Mouse (Mus musculus) kidney, embryonic 15.5 days (tissue): ENCODE results near the gene Soga1. TPM values are rescaled to one million over a fixed set of nuclear protein-coding genes. Genes with fewer than 3 reads are reported as not detected.

Source experiments
- ATAC-seq: fragments of 200-750 bp; cut with Nextera tagmentation; replicated peaks from 2 replicates; pipeline ENCODE4 v1.8.0; 2017; ENCODE audit warnings: moderate TSS enrichment; ENCODE audit not compliant: low FRiP score
- H3K27ac ChIP-seq: fragments of 300-500 bp; sonication (generic); 2 replicates; pipeline ENCODE4 v1.5.1; 2015; ENCODE audit warnings: mild to moderate bottlenecking, inconsistent platforms
- H3K27me3 ChIP-seq: fragments of 300-500 bp; sonication (generic); 2 replicates; pipeline ENCODE4 v1.6.1; 2015; ENCODE audit warnings: inconsistent platforms
- H3K36me3 ChIP-seq: fragments of 300-500 bp; sonication (generic); 2 replicates; pipeline ENCODE4 v1.6.1; 2015; ENCODE audit warnings: inconsistent platforms
- H3K4me1 ChIP-seq: fragments of 300-500 bp; sonication (generic); 2 replicates; pipeline ENCODE4 v1.6.1; 2015; ENCODE audit warnings: inconsistent platforms
- H3K4me2 ChIP-seq: fragments of 300-500 bp; sonication (generic); 2 replicates; pipeline ENCODE4 v1.6.1; 2015; ENCODE audit warnings: moderate library complexity, mild to moderate bottlenecking, inconsistent platforms
- H3K4me3 ChIP-seq: fragments of 300-500 bp; sonication (generic); replicated peaks from 2 replicates; pipeline ENCODE4 v1.5.1; 2015; ENCODE audit warnings: mild to moderate bottlenecking, inconsistent platforms
- H3K9ac ChIP-seq: fragments of 300-500 bp; sonication (generic); 2 replicates; pipeline ENCODE4 v1.6.1; 2015; ENCODE audit warnings: mild to moderate bottlenecking, inconsistent platforms
- H3K9me3 ChIP-seq: fragments of 300-500 bp; sonication (generic); replicated peaks from 2 replicates; pipeline ENCODE4 v1.6.1; 2016; ENCODE audit warnings: inconsistent platforms
- WGBS: fragments of 180-500 bp; shearing (Covaris S2); methylation state at CpG from one replicate; pipeline ENCODE4 v1.1.7; 2015; ENCODE audit warnings: mixed read lengths; 5-methylcytosine and 5-hydroxymethylcytosine counted together
- polyA plus RNA-seq: library from polyadenylated mRNA; unstranded; fragments of >200 nt; fragmentation: Nextera tagmentation; extraction: Ambion mirVana; gene quantifications from 2 replicates; pipeline ENCODE4 v1.2.1, GENCODE M21; 2015

The Soga1 gene
- polyA plus RNA-seq, 1 experiment from 2014 or later: 4.2 TPM

GRCm38 (mm10) chr2:157046956-157047355 lies 32.1 kb downstream of the Soga1 start:
- 85% methylated on average over 5 of the region's 5 CpGs for WGBS
- Histone ChIP-seq H3K27ac (no peak overlapping the region), H3K36me3 (peaks cover 93% of the 10 kb centered on the region), H3K4me1 (peaks cover 1% of the 10 kb centered on the region; the same call in 1 of the 2 replicates), H3K9me3 (no peaks in the 10 kb centered on the region), H3K4me2 (no peak overlapping the region), H3K4me3 (no peak overlapping the region), H3K27me3 (no peaks in the 10 kb centered on the region), H3K9ac (no peak overlapping the region)
- no peak for ATAC-seq

DNA sequence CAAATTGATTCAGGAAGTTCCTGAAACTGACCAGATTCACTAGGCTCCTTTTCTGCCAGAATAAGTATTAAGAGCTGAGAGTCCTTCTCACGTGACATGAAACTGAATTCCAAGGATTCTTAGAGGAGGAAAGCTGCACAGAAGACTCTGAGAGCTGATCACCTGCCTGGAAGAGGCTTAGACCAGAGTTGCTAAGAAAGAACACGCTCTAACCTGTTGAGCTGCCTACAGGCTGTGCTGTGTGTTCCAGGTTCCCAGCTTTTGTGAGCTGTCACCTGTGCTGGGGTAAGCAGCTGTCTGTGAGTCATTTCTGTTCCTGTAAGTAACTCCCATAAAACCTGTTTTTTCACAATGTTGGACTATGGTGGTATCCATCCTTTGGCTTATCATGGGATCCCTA lies 33.1 kb downstream of the Soga1 start:
- ATAC-seq: no peak
- Histone ChIP-seq H3K36me3 (peaks cover 95% of the 10 kb centered on the region), H3K4me2 (no peak overlapping the region), H3K4me1 (no peaks in the 10 kb centered on the region), H3K27me3 (no peaks in the 10 kb centered on the region), H3K9me3 (no peaks in the 10 kb centered on the region), H3K27ac (no peak overlapping the region), H3K9ac (no peak overlapping the region), H3K4me3 (no peak overlapping the region)
- 95% methylated on average over 2 of the region's 2 CpGs for WGBS

DNA sequence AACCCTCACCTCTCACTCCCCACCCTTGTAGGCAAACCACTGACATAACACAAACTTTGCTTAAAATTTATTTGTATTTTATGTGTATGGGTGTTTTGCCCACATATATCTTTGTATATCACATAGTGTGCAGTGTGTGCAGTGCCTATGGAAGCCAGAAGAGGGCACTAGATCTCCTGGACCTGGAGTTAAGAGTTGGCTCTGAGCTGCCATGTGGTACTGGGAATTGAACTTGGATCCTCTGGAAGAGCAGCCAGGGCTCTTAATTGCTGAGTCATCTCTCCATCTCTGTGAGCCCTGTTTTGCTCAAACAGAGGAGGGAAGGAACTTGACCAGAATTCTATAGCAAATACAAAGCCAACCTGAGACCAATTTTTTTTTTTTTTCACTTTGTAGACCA lies 35.1 kb downstream of the Soga1 start:
- no peak overlapping the region for H3K27ac ChIP-seq
- H3K9me3 ChIP-seq: no peaks in the 10 kb centered on the region
- H3K9ac ChIP-seq: no peak overlapping the region
- no peak overlapping the region for H3K4me2 ChIP-seq
- no peaks in the 10 kb centered on the region for H3K4me1 ChIP-seq
- H3K36me3 ChIP-seq: peaks cover 95% of the 10 kb centered on the region
- no peaks in the 10 kb centered on the region for H3K27me3 ChIP-seq
- no peak for ATAC-seq
- no peak overlapping the region for H3K4me3 ChIP-seq

GRCm38 (mm10) chr2:157043556-157043955 lies 35.5 kb downstream of the Soga1 start:
- ATAC-seq: no peak
- Histone ChIP-seq H3K9me3 (no peaks in the 10 kb centered on the region), H3K9ac (no peak overlapping the region), H3K27ac (no peak overlapping the region), H3K4me3 (no peak overlapping the region), H3K4me2 (no peak overlapping the region), H3K36me3 (peaks cover 96% of the 10 kb centered on the region), H3K4me1 (no peaks in the 10 kb centered on the region), H3K27me3 (no peaks in the 10 kb centered on the region)
- 95% methylated on average over 8 of the region's 8 CpGs for WGBS

GRCm38 (mm10) chr2:157041421-157041820 lies 37.6 kb downstream of the Soga1 start:
- H3K9ac ChIP-seq: no peak overlapping the region
- ATAC-seq: no peak
- no peak overlapping the region for H3K4me2 ChIP-seq
- H3K4me1 ChIP-seq: no peaks in the 10 kb centered on the region
- WGBS: 91% methylated on average over 7 of the region's 7 CpGs
- H3K27me3 ChIP-seq: no peaks in the 10 kb centered on the region
- peaks cover 95% of the 10 kb centered on the region for H3K36me3 ChIP-seq
- no peak overlapping the region for H3K4me3 ChIP-seq
- no peak overlapping the region for H3K27ac ChIP-seq
- H3K9me3 ChIP-seq: no peaks in the 10 kb centered on the region

GRCm38 (mm10) chr2:157040649-157041046 lies 38.4 kb downstream of the Soga1 start:
- Histone ChIP-seq H3K9me3 (no peaks in the 10 kb centered on the region), H3K9ac (no peak overlapping the region), H3K27ac (no peak overlapping the region), H3K4me2 (no peak overlapping the region), H3K36me3 (peaks cover 92% of the 10 kb centered on the region), H3K27me3 (no peaks in the 10 kb centered on the region), H3K4me3 (no peak overlapping the region), H3K4me1 (no peaks in the 10 kb centered on the region)
- 82% methylated on average over 17 of the region's 17 CpGs for WGBS
- no peak for ATAC-seq

DNA sequence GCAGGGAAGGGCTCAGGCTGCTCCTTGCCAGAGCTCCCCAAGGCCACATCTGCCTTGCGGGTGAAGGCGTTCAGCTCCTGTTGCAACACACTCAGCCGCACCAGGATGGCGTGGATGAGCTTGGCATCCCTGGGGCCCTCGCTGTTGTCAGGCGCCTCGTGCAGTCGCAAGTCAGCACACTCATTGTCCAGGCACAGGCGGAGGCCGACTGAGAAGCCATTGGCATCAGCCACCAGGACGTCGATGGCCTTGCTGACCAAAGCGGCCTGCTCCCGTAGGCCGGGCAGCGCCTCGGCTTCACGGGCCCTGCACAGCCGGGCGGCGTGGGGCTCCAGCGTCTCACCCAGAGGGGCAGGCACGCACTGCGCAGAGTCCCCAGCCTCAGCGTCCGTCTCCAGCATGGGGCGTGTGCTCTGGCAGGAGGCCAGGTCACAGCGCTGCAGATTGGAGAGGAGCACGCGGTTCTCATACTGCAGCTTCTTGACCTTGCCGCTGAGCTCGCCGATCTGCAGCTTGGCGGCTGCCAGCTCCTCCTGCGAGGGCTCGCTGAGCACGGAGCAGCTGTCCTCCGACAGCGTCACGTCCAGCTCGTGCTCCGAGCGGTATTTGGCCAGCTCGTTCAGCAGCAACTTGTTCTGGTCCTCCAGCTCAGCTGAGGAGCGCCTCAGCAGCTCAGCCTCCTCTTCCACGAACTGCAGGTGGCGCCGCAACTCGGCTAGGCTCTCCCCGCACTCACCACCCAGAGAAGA lies 39.0 kb downstream of the Soga1 start:
- H3K9me3 ChIP-seq: no peaks in the 10 kb centered on the region
- H3K27ac ChIP-seq: no peak overlapping the region
- no peak overlapping the region for H3K4me3 ChIP-seq
- 89% methylated on average over 49 of the region's 50 CpGs for WGBS
- H3K9ac ChIP-seq: no peak overlapping the region
- H3K4me2 ChIP-seq: no peak overlapping the region
- peak; percentile 43; the same call in 1 of the 2 replicates for ATAC-seq
- H3K27me3 ChIP-seq: no peaks in the 10 kb centered on the region
- no peaks in the 10 kb centered on the region for H3K4me1 ChIP-seq
- peaks cover 92% of the 10 kb centered on the region for H3K36me3 ChIP-seq

GRCm38 (mm10) chr2:157037303-157037702 lies 41.8 kb downstream of the Soga1 start:
- no peaks in the 10 kb centered on the region for H3K4me1 ChIP-seq
- H3K36me3 ChIP-seq: peaks cover 90% of the 10 kb centered on the region
- H3K27ac ChIP-seq: no peak overlapping the region
- 83% methylated on average over 9 of the region's 9 CpGs for WGBS
- no peak overlapping the region for H3K4me2 ChIP-seq
- H3K9me3 ChIP-seq: no peaks in the 10 kb centered on the region
- no peak overlapping the region for H3K4me3 ChIP-seq
- ATAC-seq: no peak
- H3K9ac ChIP-seq: no peak overlapping the region
- no peaks in the 10 kb centered on the region for H3K27me3 ChIP-seq

GRCm38 (mm10) chr2:157036400-157036799 lies 42.7 kb downstream of the Soga1 start:
- Histone ChIP-seq H3K9ac (no peak overlapping the region), H3K4me3 (no peak overlapping the region), H3K4me2 (no peak overlapping the region), H3K36me3 (peaks cover 89% of the 10 kb centered on the region), H3K9me3 (no peaks in the 10 kb centered on the region), H3K27ac (no peak overlapping the region), H3K27me3 (no peaks in the 10 kb centered on the region), H3K4me1 (no peaks in the 10 kb centered on the region)
- WGBS: 91% methylated on average over 8 of the region's 8 CpGs
- no peak for ATAC-seq

- Histone ChIP-seq H3K36me3 (peaks cover 89% of the 10 kb centered on the region), H3K4me1 (no peaks in the 10 kb centered on the region), H3K27ac (no peak overlapping the region), H3K9ac (no peak overlapping the region), H3K4me2 (no peak overlapping the region), H3K27me3 (no peaks in the 10 kb centered on the region), H3K9me3 (no peaks in the 10 kb centered on the region), H3K4me3 (no peak overlapping the region)
- ATAC-seq: no peak
- 95% methylated on average over 7 of the region's 7 CpGs for WGBS
Observed at GRCm38 (mm10) chr2:157035371-157035770, 43.7 kb downstream of the Soga1 start.

GRCm38 (mm10) chr2:157030804-157031203 lies 48.2 kb downstream of the Soga1 start:
- Histone ChIP-seq H3K27ac (no peak overlapping the region), H3K4me1 (no peaks in the 10 kb centered on the region), H3K36me3 (peaks cover 92% of the 10 kb centered on the region), H3K27me3 (no peaks in the 10 kb centered on the region), H3K9me3 (peaks cover 3% of the 10 kb centered on the region; the same call in 1 of the 2 replicates), H3K4me2 (no peak overlapping the region), H3K4me3 (no peak overlapping the region), H3K9ac (no peak overlapping the region)
- ATAC-seq: 0 out of 2 replicates have a peak, but pooled peaks have one; percentile 62
- WGBS: 44% methylated on average over 9 of the region's 9 CpGs

DNA sequence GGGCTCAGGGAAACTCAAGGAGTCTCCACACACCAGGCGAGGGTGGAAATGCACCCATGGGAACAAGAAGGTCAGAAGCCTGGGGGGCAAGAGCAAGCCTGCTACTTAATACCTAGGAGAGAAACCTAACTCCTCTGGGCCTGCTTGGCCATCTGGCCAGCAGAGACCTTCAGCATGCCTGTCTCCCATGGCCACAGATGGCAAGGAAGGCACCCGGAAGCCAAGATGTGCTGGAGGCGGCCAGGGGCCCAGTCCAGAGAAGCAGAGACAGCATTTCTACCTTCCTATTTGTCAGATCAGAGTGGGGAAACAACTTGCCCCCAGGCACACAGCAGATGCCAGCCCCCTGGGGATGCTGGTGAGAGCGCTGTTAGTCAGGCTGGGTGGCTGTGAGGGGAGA lies 50.8 kb downstream of the Soga1 start:
- no peak for ATAC-seq
- Histone ChIP-seq H3K4me1 (no peaks in the 10 kb centered on the region), H3K4me3 (no peak overlapping the region), H3K4me2 (no peak overlapping the region), H3K27ac (no peak overlapping the region), H3K9me3 (peaks cover 10% of the 10 kb centered on the region; the same call in 1 of the 2 replicates), H3K9ac (no peak overlapping the region), H3K36me3 (peaks cover 97% of the 10 kb centered on the region), H3K27me3 (no peaks in the 10 kb centered on the region)
- 91% methylated on average over 4 of the region's 4 CpGs for WGBS
